Mouse (Mus musculus) adrenal gland, postnatal 36 days (tissue): ENCODE results near the gene Tm9sf4. TPM values are rescaled to one million over a fixed set of nuclear protein-coding genes. Genes with fewer than 3 reads are reported as not detected.
A peak's percentile ranks its signal among the peaks of the same experiment; 100 is the strongest.

Experiments
- DNase-seq, 2 experiments: peaks; one replicate each; pipeline ENCODE4 v3.0.0; 2021; ENCODE audit warnings: mixed read lengths in 1 of 2
- total RNA-seq, 2 experiments: library from RNA; stranded (reverse); gene quantifications; 2 replicates each; pipeline ENCODE4 v1.2.3; 2021

Gene Tm9sf4
- total RNA-seq, 2 experiments from 2014 or later = 103 to 118 TPM

DNA sequence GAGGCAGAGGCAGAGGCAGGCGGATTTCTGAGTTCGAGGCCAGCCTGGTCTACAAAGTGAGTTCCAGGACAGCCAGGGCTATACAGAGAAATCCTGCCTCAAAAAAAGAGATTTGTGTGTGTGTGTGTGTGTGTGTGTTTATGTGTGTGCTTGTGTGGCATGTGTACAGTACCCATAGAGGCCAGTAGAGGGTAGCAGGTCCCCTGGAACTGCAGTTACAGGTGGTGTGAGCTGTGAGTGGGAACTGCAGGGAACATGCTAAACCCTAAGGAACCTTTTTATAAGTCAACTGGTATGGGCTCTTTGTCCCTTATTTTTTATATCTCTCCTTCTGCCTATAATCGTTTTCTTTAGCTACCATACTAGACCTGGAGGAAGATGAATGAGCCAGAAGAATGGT is 3.8 kb upstream of the Tm9sf4 start:
- peak; percentile 8 to 24 for DNase-seq

DNA sequence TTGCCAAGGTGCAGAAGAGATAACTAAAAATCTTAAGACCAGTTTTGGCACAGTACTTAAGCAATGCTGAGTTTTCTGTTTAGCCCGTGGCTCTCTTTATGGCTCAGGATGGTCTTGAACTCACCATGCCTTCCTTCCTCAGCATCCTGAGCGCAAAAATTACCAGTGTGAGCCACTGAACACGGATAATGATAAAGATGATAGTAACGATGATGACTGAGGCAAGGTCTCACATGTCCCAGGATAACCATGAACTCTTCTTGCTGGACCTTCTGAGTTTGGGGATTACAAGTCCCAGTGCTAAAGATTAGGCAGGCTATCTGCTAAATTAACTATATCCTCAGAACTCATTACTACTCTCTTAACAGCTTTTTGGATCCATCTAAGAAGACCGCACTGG is 970 bp upstream of the Tm9sf4 start:
- no peak for DNase-seq

DNA sequence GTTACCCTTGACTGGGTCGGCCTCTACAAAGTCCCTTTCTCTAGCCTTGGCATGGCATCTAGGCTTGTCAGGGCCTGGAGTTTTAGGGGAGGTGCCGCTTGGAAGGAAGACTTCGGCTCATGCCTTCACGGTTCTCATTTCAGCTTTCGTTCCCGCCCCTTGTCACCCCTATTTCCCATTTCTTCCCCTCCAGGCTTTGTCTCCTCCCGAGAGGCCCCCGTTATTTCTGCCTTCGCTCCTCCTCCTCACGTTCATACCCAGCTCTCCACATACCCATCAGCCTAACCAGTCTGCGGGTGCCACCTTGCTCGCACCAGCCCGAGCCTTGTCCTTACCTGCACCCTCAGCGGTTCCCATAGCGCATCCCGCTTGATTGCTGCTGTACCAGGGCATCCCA is 579 bp downstream of the Tm9sf4 start:
- DNase-seq = no peak

DNA sequence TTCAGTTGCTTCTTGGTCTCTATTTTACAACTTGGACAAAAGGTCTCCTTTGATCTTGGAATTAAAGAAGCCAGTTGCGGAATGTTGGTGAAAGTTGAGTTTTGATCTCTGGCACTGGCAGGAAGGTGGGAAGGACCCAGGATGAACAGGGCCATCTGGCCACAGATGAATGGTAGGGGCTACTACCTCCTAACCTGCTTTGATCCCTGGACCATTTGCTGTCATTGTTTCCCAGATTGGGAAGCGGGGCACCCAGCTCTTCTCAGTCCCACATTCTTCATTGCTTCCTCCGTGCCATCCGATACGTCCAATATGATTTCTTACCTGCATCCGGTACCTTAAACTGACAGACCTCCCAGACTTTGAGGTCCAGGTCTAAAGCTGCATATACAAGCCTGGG is 6.0 kb downstream of the Tm9sf4 start:
- no peak for DNase-seq

DNA sequence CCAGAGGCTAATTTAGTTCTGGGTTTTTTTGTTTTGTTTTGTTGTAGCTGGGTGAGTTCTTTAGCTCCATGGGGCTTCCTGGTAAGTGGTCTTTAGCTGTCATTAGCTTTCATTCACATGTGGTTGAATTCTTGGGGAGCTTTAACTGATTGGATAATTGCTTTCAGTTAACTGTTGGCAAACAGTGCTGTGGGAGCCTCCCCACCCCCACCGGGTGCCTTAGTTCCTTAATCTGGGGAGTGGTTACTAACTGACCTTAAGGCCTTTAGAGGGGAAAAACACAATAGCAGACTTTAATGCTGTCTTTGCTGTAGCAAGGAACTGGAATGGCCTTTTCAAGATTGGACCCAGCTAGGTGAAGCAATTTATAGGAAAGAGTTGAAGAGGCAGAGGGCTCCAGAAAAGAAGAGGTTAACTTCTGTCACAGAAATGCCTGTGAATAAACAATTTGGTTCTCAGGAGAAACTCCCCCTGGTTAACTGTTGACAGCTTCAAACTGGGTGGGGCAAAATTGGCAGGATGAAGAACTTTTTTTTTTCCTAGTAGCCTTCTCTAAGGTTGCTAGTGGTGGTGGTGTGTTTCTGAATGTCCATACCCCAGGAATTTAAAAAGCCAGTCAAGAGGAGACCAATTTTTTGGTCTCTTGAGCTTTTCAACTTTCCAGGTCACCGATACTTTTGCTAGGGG is 7.2 kb downstream of the Tm9sf4 start:
- DNase-seq = peak in 1 of 2 experiments; percentile 39

DNA sequence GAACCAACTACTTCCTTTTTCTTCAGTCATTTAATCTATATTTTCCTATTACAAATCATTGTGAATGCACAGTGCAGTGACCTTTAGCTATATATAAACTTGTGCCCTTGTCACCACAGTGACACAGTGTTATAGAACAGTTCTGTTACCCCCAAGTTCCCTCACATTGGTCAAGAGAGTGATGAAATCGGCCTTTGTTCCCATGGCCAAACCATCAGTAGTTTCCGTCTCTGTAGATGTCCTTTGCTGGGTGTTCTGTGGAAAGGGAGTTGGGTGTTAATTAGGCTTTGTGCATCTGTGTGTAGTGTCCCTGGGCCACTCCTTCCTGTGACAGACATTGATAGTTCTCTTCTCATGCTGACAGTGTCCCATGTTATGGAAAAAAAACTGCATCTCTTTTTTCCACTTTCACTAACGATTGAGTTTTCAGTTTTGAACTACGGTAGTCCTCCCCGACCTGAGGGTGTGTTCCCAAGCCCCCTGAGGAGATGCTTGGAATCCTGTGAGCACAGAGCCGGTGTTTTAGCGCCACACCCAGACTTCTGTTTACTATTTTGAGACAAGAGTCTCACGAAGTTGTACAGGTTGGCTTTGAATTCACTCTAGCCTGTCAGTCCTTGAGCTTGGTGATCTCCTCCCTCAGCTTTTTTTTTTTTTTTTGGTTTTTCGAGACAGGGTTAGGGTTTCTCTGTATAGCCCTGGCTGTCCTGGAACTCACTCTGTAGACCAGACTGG is 9.6 kb downstream of the Tm9sf4 start:
- DNase-seq = no peak

DNA sequence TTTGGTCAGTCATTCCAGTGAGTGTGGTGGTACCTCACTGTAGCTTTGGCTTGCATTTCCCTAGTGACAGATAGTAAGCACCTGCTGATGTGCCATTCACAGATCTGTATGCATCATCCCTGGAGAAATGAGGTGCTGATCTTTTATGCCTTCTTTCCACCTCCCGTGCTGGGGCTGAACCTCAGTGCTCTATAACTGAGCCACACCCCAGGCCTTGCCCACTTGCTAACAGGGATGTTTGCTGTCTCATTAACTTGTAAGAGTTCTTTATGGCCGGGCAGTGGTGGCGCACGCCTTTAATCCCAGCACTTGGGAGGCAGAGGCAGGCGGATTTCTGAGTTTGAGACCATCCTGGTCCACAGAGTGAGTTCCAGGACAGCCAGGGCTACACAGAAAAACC is 10.9 kb downstream of the Tm9sf4 start:
- DNase-seq = no peak

DNA sequence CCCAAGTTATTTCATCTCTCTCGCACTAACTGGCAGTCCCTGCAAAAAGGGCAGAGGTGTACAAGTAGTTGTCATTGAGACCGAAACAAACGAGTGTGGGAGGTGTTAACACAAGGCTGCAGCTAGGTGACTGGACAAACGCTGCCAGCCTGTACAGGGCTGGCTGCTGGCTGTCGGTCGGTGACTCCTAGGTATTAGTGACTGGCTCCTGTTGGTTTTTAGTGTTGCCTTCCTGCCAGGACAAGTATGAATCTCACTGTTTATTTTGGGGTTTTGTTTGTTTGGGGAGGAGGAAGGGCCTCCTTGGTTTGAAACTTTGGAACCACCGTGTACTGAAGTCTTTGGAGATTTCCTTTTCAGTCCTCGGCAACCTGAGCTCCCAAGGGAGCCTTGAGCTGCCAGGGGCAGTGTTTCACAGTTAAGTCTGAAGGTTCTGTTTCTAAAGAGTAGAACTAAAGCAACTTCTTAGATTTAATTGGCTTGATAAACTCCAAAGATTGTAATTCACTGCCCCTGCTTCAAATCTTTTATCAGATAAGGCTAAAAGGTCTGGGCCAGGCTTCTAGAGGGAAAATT is 15.0 kb downstream of the Tm9sf4 start:
- DNase-seq = peak; percentile 8 to 27

DNA sequence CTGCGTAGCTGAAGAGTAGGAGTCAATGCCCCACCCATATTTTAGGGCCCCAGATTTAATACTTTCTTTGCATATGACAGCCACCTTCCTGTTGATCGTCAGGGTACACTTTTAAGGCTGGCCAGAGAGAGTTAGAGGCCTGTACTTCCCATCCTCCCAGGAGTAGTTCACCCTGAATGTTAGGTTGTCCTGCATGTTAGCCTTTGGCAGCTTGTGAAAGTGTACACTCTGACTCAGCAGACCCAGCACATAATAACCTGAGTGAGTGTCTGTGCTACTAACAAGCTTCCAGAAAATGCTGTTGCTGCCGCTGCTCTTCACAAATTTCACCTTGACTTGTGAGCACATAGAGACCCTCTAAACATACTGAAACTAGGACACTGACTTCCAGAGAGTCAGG is 16.1 kb downstream of the Tm9sf4 start:
- DNase-seq = peak in 1 of 2 experiments; percentile 18

DNA sequence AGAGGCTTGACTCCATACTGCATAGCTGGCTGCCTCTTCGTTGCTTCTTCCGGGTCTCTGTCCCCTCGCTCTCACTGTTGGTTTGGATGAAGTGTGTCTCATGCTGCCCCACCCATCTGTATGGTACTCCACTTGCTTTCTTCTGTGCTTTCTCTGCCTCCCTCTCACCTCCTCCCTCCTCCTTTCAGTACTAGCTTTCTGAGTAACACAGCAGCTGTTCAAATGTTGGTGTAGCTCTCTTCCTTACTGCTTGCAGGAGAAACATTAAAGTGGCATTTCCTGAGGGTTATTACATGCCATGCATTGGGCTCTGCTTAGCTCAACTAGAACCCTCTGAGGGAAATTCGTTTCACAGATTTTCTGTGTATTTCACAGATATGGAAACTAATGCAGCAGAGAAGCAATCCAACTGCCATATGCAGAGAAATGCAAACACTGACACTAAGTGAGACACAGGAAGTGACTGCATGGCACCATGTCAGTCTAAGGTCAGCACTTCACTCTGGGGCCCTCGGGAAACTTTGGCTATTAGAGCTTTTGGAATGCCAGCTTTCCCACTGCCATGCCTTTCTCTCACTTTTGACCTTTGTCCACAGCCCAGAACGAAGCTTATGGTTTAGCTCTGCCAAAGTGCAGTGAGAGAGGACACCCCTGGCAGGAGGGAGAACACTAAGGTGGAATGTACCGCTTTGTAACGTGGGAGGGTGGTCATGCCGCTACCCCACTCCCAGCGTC is 18.2 kb downstream of the Tm9sf4 start:
- DNase-seq = no peak

DNA sequence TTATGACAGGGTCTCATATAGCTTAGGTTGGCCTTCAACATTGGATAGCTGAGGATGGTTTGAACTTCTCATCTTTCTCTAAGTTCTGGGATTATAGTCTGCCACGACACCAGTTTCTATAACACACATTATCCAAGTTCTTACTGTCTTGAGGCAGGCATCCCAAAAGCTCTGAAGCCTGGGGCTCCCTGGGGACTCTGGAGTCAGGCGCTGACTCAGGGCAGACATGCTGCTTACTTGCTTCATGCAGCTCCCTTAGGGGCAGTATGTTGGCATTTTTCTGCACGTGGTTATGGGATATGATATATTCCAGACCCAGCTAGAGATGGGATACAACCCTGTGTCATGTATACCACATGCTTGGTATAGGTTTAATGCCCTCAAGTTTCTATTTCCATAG is 18.9 kb downstream of the Tm9sf4 start:
- DNase-seq = peak in 1 of 2 experiments; percentile 25

DNA sequence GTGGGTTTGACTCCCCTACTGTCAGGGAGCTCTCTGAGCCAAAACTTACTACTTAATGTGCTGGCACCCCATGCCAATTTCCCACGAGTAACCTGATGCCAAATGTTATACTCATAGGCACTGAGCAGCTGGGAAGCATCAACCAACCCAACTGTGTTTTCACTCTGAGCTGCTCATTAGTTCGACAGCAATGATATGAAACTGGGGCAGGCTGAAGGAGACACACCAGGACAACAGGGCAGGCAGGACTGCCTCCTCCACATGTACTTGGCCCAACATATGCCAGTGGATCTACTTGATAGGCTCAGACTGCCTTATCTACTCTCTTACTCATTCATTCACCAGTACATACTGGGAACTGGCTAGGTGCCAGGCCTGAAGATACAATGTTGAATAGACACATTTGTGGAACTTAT is 25.1 kb downstream of the Tm9sf4 start:
- DNase-seq = peak in 1 of 2 experiments; percentile 62

DNA sequence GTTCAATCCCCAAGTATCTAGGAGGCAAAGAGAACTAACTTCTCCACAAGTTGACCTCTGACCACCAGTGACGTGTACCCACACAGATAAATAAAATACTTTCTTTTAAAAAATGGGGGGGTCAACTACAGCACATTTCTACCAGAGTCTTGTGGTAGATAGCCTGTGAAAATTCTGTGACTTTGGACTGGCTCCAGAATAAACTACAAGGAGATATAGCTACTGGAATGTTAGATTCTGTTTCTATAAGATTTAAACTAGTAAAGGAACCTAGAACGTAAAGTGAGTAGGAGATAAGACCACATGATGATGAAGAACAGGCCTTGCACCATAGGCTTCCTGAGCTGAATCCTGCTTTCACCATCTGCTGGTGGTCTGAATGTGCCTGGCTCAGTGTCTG is 26.7 kb downstream of the Tm9sf4 start:
- no peak for DNase-seq

DNA sequence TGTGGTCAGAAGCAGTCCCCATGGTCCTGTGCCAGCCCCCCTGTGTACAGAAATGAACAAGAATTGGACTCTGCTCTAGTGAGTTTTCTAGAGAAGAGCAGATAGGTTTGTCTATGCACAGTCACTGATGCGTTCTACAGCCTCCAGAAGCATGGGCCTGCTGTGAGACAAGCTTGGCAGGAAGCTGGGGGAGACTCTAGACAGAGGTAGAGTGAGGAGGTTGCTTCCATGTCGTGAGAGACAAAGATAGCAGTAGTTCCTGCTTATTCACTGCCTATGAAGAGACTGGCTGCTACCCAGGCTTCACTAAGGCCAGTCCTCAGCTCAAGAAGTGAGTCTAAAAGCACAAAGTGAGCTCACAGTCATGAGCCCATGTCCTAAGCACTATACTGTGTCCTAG is 30.1 kb downstream of the Tm9sf4 start:
- DNase-seq = no peak

DNA sequence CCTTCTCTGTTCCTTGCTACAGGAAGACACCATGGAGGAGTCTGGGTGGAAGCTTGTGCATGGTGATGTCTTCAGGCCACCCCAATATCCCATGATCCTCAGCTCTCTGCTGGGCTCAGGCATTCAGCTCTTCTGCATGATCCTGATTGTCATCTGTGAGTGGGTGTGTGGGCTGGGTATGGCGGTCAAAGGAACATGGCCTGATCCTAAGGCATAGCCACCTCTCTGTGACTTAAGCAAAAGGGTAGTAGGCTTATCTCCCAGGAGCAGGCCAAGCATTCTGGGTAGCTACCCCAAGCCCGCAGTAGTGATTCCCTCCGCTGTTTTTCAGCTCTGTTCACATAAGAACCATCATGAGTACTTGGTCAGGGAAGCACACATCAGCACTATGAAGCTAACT is 33.2 kb downstream of the Tm9sf4 start:
- no peak for DNase-seq

DNA sequence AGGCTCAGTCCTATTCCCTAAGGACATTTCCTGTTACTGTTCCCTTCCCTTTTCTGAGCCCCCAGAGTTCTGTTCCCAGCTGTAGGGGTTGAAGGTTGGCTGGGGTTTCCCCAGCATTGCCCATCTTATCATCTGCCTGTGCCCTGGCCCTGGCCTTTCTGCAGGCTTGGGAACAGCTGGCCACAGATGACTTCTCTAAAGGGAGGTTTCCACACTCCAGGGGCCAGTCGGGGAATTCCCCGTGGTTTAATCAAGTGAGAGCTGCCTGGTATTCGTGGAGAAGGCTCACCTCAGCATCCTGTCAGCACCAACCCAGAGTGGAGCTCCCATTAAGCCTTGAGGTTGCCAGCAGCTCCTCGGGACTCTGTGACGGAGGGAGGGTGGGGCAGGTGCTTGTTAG is 37.4 kb downstream of the Tm9sf4 start:
- DNase-seq = no peak

DNA sequence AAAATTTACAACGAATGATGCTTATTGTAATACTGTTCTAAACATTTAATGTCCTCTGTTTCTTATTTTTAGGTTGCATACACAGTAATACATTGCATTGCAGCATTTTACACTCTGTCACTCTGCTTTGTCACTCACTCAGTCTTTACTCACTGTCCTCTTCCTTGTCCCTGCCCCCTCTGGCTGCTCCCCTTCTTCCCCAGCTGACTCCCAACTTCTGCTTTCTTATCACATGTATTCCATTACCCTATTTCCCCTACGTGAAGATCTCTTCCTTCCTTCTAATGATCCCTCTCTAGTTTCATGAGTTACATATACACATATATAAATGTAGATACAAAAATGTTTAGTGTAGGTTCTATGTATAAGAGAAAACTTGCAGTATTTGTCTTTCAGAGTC is 38.0 kb downstream of the Tm9sf4 start:
- DNase-seq = no peak

DNA sequence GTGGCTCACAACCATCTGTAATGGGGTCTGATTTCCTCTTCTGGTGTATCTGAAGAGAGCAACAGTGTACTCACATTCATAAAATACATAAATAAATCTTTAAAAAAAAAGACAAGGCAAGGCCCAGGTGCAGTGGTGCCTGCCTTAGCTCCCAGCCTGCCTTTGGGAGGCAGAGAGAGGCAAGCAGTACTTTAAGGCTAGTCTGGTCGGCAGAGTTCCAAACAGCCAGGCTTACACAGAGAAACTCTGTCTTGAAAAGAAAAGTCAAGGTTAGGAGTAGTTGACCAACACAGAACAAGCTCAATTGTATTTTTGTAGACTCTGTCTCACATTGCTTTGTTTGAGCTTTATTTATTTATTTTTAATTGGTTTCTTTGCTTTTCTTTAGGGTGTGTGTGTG is 41.7 kb downstream of the Tm9sf4 start:
- peak; percentile 82 to 84 for DNase-seq

DNA sequence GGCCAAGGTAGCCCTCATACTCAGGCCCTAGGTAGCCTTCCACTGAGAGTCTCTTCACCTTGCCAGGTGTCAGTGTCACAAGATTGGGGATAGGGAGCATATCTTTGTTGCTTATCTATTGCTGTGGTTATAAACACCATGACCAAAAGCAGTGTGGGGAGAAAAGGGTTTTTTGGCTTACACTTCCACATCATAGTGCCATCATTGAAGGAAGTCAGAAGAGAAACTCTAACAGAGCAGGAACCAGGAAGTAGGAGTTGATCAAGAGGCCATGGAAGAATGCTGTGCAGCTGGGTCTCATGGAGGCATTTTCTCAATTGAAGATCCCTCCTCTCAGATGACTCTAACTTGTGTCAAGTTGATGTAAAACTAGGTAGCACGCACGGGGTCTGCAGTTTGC is 47.0 kb downstream of the Tm9sf4 start:
- no peak for DNase-seq

DNA sequence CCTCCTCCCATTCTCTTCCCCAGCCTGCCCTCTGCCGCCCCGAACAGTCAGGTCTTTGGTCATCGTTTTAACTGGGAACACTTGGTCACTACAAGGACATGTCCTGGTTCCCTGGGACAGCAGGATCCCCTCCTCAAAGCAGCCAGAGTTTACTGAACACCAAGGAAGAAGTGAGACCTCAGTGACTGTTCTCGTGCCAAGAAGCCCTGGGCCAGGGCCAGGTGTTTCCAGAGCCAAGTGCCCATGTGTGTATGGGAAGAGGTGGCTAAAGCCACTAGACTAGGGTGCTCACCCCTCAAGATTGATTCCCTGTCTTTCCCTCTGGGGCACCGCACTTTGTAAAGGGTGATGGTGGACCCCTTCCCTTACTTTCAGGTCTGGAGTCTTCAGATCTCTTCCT is 48.2 kb downstream of the Tm9sf4 start:
- peak; percentile 63 to 74 for DNase-seq

DNA sequence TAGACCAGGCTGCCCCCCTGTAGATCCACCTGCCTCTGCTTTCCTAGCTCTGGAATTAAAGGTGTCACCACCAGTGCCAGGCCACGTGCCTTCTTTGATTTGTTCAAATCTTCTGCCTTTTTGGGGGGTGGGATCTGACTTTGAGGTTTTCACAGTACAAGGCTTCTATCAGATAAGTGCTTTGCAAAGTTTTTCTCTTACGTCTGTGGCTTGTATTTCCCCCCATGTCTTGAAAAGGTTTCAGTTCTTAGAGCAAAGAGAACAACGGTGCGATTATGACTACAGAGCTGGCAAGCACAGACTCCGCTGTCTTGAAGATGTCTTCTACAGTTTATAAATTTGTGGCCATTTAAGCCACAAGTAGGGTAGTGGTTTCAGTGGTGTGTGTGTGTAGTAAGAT is 50.3 kb downstream of the Tm9sf4 start:
- DNase-seq = no peak

DNA sequence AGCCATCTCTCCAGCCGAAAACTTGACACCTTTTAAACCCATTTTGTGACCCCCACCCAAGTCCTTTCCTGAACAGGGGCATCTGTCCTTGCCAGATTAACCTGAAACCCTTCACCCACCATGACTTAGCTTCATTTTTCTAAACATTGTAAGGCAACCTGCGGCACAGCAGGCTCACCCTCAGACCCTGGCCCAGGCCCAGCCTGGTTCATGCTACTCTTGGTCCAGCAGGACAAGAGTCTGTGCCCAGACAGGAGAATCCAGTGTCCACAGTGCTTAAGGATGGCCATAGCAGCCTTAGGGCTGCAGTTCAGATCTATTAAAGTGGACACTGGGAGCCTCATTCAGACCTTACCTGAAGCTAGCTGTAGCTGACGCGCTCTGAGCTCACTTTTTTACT is 52.2 kb downstream of the Tm9sf4 start:
- DNase-seq = no peak

DNA sequence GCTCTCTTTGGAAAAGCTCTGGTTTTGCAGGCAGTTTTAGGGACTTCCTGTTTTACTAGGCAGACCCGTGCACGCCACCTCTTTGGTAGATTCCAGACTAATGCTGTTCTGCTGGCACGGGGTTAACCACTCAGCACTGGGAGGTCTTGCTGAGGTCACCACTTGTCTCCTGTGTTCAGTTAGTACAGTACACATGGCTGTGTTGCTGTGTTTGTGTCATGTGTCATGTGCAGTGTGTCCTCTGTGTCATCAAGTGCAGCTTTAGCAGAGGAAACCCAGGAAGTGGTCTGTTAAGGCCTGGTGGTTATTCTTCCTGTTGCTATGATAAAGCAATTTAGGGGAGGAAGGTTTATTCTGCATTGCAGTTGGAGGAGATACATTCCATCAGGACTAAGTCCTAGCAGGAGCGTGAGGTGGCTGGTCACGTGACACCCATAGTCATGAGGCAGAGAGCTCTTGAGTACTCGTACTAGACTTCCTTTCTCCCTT is 53.7 kb downstream of the Tm9sf4 start:
- DNase-seq = no peak
